Mouse (Mus musculus) adrenal gland, postnatal 4 days (tissue): Measurements from ENCODE around the gene Gjd3. TPM values are rescaled to one million over a fixed set of nuclear protein-coding genes. Genes with fewer than 3 reads are reported as not detected.

Experiments used
- DNase-seq, 2 experiments: peaks; one replicate each; pipeline ENCODE4 v3.0.0; 2021 to 2022; ENCODE audit warnings: low spot score in 2 of 2, mixed read lengths in 2 of 2
- total RNA-seq, 2 experiments: library from RNA; stranded (reverse); gene quantifications; 2 replicates each; pipeline ENCODE4 v1.2.3; 2021

Gene Gjd3
- total RNA-seq, 2 experiments from 2014 or later = 0.50 to 1.0 TPM

DNA sequence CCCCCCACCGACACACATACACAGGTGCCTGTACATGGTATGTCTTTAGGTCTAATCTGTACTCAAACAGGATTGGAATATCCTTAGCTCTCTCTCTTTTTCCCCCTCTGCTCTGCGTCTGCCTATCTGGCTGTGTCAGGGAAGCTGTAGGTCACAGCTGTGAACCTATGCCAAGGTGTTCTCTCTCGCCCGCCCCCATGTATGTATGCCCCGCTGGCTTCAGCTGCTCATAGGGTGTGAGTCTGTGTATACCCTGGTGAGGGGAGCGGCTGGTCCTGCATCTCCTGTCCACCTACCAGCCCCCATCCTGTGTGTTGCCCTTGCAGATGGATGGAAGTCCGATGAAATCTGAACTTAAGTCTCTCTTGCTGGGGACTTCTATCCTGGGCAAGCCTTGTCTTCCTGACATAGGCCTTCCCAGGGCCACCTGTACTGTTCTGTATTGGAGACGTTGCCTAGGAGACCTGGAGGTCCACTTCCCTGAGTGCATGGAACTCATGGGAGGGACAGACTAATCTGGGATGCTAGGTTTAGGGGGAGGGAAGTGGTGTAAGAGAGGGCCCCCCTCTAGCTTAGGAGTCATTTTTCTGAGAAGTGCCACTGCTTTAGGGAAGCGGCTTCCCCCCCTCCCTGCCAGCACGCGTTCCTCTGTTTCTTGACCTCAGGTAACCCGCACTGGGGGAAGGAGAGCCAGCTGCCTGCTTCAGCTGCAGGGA, 33.4 kb downstream of the Gjd3 start:
- DNase-seq = no peak

- no peak for DNase-seq
Observed at GRCm38 (mm10) chr11:98947969-98948569, 34.7 kb downstream of the Gjd3 start.

GRCm38 (mm10) chr11:98945605-98945977, 37.2 kb downstream of the Gjd3 start:
- DNase-seq = no peak

GRCm38 (mm10) chr11:98944897-98945604, 37.8 kb downstream of the Gjd3 start:
- DNase-seq = no peak

DNA sequence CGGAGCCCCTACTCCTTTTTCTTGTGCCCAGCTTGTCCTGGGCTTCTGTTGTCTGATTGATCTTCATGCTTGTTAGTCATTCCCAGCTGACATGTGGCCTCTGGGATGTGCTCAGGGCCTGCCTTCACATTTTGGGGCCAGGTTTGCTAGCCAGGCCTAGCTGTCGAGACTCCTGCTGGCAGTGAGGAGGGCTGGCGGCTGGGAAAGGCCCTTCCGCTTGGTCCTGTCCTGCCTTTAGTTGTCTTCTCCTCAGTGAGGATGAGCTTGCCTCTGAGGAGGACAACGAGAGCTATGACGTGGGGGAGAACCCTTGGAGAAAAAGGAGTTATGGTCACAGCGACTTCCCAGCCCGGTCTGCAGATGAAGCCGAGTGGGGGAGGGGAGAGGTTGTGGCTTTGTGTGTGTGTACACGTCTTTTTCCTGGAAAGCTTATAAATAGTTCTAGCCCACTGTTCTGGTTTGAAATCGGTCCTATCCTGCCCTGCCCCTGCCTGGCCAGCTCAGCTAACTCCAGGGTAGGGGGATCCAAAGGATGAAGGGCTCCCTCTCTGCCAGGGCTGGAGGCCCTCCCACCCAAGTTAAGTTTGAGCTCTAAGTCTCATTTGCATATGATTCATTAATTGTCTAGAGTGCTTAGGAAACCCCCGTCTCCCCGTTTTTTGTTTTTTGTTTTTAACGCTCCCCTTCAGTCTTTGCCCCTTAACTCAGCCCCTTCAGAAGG, 38.9 kb downstream of the Gjd3 start:
- no peak for DNase-seq

- no peak for DNase-seq
Observed at GRCm38 (mm10) chr11:98942923-98943641, 39.7 kb downstream of the Gjd3 start.

GRCm38 (mm10) chr11:98942555-98942922, 40.3 kb downstream of the Gjd3 start:
- no peak for DNase-seq

DNA sequence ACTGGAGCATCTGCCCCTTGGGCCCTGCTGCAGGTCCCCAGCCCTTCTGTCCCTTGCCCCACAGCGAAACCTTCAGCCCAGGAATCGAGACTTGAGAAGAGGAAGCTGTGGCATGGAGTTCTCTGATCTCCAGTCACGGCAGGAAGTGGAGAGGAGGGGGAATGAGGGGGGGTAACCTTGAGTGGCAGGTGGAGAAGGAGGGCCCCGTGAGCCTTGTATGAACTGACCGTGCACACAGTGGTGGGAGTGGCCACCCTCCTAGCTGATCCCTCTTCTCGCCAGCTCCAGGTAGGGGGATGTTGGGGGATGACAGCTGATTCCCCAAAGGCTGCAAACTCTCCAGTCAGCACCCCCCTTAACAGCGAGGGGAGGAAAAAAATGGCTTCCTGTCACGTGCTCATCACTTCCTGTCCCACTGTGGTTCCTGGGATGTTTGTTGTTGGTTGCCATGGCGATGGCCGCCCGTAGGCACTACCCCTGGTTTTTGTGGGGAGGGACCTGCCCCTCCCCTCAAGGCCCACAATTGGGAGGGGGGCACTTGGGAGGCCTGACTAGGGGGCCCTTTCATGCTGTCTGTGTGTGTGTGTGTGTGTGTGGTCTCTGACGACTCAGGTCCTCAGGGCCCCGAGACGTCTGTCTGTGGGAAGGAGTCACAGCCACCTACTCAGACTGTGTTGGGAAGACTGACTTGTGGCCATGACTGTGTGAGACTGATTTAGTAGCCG, 40.8 kb downstream of the Gjd3 start:
- DNase-seq = no peak

DNA sequence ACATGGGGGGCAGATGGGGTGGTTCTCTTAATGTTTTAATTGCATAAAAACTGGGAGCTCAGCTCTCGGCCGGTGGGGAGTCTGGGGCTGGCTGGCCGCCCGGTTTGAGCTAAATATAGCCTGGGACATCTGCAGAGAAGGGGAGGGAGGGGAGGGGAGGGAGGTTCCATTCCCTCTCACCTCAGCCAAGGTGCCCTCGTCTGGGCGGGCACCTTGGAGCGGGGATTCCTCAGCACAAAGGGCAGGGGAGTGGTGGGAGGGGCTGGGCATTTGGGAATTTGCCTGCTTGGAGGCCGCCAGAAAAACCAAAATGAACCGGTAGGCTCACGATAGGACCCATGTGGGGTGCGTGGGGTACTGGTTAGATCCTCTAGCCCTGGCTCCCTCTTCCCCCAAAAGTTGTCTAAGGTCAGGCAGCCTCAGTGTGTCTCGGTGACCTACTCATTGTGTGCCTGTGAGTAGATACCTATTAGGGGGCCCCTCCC, 41.4 kb downstream of the Gjd3 start:
- DNase-seq = no peak

DNA sequence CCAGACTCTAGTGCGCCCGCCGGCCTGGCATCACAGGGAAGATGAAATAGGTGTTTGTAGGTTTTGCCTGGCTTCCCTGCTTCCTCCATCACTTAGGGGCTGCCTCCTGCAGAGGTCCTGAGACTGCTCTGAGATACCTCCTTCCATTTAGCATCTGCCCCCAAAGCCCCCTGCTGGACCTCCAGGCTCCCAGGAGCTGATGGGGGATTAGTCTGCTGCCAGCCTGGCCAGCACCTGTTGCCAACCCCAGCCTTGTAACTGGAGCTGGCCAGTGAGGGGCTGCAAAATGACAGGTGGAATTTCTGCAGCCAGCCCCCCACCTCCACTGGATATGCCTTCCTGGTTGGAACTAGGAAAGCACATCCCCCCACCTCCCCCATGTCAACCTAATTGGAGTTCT, 42.0 kb downstream of the Gjd3 start:
- no peak for DNase-seq

GRCm38 (mm10) chr11:98939953-98940641, 42.7 kb downstream of the Gjd3 start:
- no peak for DNase-seq

- no peak for DNase-seq
Observed at GRCm38 (mm10) chr11:98939084-98939952, 43.5 kb downstream of the Gjd3 start.

DNA sequence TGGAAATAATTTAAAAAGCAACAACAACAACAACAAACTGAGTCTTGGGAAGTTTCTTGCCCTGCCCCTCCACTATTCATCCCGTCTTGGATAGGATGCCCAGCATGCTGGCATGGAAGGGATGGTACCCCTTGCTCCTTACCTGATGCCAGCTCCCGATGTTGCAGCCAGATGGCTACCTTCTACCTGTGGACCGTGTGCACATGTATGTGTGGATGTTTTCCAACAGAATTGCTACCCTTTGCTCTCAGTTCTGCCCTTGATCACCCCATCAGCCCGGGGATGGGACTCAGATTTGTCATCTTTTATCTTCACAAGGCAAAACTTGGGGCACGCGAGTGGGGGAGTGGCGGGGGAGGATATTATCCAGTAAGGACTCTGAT, 44.1 kb downstream of the Gjd3 start:
- no peak for DNase-seq

DNA sequence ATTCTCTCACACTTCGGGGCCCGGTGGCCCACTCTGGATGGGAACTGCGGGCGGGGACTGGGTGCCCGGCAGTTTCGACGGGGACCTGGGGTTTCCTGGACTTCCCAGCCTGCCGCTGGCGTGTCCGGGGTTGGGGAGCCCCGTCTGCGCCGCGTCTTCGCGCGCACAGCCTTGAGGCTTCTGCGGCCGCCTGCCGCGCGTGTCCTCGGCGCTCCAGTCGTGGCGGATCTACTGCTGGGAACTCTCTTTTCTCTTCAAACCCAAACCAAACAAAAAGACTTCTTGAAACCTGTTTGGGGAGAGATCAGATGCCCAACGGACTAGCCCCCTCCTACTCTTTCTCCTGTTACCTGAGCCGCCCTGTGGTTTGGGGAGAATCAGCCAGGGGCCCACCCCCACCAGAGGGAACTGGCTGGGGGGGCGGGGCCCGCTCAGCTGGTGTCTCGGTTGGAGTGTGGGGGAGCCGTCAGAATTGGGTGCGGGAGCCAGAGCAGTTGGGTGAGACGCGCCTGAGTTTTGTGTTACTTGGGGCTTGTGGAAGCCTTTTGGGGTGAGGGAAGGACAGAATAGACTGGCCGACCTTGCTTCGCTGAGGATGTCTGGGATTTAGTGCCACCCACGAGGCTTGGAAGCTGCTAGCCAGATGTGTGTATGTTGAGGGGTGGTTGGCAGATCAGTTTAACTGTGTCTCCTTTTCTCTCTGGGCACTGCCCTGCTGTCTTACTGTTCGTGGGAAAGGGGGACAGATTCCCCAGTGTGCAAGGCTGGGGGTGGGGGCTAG, 44.7 kb downstream of the Gjd3 start:
- DNase-seq = no peak

GRCm38 (mm10) chr11:98937410-98937913, 45.4 kb downstream of the Gjd3 start:
- DNase-seq = peak; percentile 71 to 81

GRCm38 (mm10) chr11:98936606-98937409, 46.0 kb downstream of the Gjd3 start:
- DNase-seq = no peak

- no peak for DNase-seq
Observed at GRCm38 (mm10) chr11:98936170-98936569, 46.6 kb downstream of the Gjd3 start.
